Mouse (Mus musculus) heart, postnatal 36 days (tissue): ENCODE data around the gene Cdkl4. TPM values are rescaled to one million over a fixed set of nuclear protein-coding genes. Genes with fewer than 3 reads are reported as not detected.
"Not testable (repeated sequence)": the region's sequence is repeated elsewhere in the genome, so short reads cannot be mapped to it uniquely, and the experiment has no call there.

Experiments
- DNase-seq, 2 experiments: peaks; one replicate each; pipeline ENCODE4 v3.0.0; 2021 to 2022
- intact Hi-C: fragments of 180-260 bp; cut with DNase I; formaldehyde crosslinking; loops from one replicate; pipeline ENCODE4 v1.15.1; 2025
- total RNA-seq, 2 experiments: library from RNA; stranded (reverse); gene quantifications; 2 replicates each; pipeline ENCODE4 v1.2.3; 2021

The Cdkl4 gene
- total RNA-seq, result under 1 TPM in 1 of 2 experiments, not detected in 1; 0.08 TPM

- intact Hi-C loops, result no loop called here
- no peak for DNase-seq
These were observed at the start of gene Cdkl4 for GRCm38 (mm10) chr17:80577639-80578038. Gene Cdkl4 (minus strand): TSS chr17:80577813.

GRCm38 (mm10) chr17:80624979-80625378 lies 47.4 kb upstream of the Cdkl4 start:
- intact Hi-C loops, result loop anchor here (5.0 kb wide), 3 partner anchors 102 to 392 kb away; partner anchors contain the start of gene Map4k3
- no peak for DNase-seq

- intact Hi-C loops, result loop anchor here (1.0 to 5.0 kb wide), 4 partner anchors 106 to 396 kb away; partner anchors contain the start of gene Map4k3
- no peak for DNase-seq
These were observed 44.1 kb upstream of the Cdkl4 start for GRCm38 (mm10) chr17:80621691-80622090.

- peak; percentile 54 to 75 for DNase-seq
- intact Hi-C loops, result loop anchor here (1.0 to 5.0 kb wide), 4 partner anchors 106 to 396 kb away; partner anchors contain the start of gene Map4k3
These were observed 43.3 kb upstream of the Cdkl4 start for GRCm38 (mm10) chr17:80620786-80621423.

GRCm38 (mm10) chr17:80619556-80619955 lies 41.9 kb upstream of the Cdkl4 start:
- intact Hi-C loops, result no loop called here

GRCm38 (mm10) chr17:80618890-80619289 lies 41.3 kb upstream of the Cdkl4 start:
- no peak for DNase-seq
- intact Hi-C loops, result no loop called here

More at GRCm38 (mm10) chr17:80619556-80619955, 41.9 kb upstream of the Cdkl4 start:
- DNase-seq, result no peak

GRCm38 (mm10) chr17:80603806-80604205 lies 26.2 kb upstream of the Cdkl4 start:
- DNase-seq, result no peak
- intact Hi-C loops, result no loop called here

- no peak for DNase-seq
- intact Hi-C loops, result no loop called here
These were observed 25.5 kb upstream of the Cdkl4 start for GRCm38 (mm10) chr17:80603079-80603625.

GRCm38 (mm10) chr17:80601371-80601770 lies 23.8 kb upstream of the Cdkl4 start:
- intact Hi-C loops, result no loop called here
- peak in 1 of 2 experiments; percentile 38 for DNase-seq

GRCm38 (mm10) chr17:80583051-80583450 lies 5.4 kb upstream of the Cdkl4 start:
- intact Hi-C loops, result no loop called here
- DNase-seq, result no peak

- intact Hi-C loops, result no loop called here
- DNase-seq, result no peak
These were observed 2.3 kb upstream of the Cdkl4 start for GRCm38 (mm10) chr17:80579901-80580300.

- DNase-seq, result no peak
- intact Hi-C loops, result no loop called here
These were observed 1.5 kb upstream of the Cdkl4 start for GRCm38 (mm10) chr17:80579089-80579488.

- intact Hi-C loops, result no loop called here
- no peak for DNase-seq
These were observed 428 bp upstream of the Cdkl4 start for GRCm38 (mm10) chr17:80578041-80578440.

- intact Hi-C loops, result no loop called here
- DNase-seq, result no peak
These were observed 399 bp downstream of the Cdkl4 start for GRCm38 (mm10) chr17:80577214-80577613.

GRCm38 (mm10) chr17:80575008-80575407 lies 2.6 kb downstream of the Cdkl4 start:
- no peak for DNase-seq
- intact Hi-C loops, result no loop called here

GRCm38 (mm10) chr17:80574471-80574965 lies 3.1 kb downstream of the Cdkl4 start:
- intact Hi-C loops, result no loop called here
- no peak for DNase-seq

GRCm38 (mm10) chr17:80572187-80572935 lies 5.3 kb downstream of the Cdkl4 start:
- intact Hi-C loops, result no loop called here
- no peak for DNase-seq

- intact Hi-C loops, result no loop called here
- DNase-seq, result no peak
These were observed 6.2 kb downstream of the Cdkl4 start for GRCm38 (mm10) chr17:80571460-80571859.

GRCm38 (mm10) chr17:80569718-80570117 lies 7.9 kb downstream of the Cdkl4 start:
- intact Hi-C loops, DNase-seq: not testable (repeated sequence)

GRCm38 (mm10) chr17:80568842-80569601 lies 8.6 kb downstream of the Cdkl4 start:
- DNase-seq, result no peak

GRCm38 (mm10) chr17:80568441-80568840 lies 9.2 kb downstream of the Cdkl4 start:
- intact Hi-C loops, result no loop called here
- DNase-seq, result no peak

More at GRCm38 (mm10) chr17:80568842-80569601, 8.6 kb downstream of the Cdkl4 start:
- intact Hi-C loops, result no loop called here
